Mouse (Mus musculus) heart, embryonic 13.5 days (tissue): ENCODE measurements at regions not wholly inside any gene's neighbourhood (a gene's known extent, or its start where the extent isn't known, plus 50 kb on each side); places are given as distances from the start of the nearest gene placed in this dataset.

Source experiments
- ATAC-seq: fragments of 200-750 bp; cut with Nextera tagmentation; 2 replicates; pipeline ENCODE4 v1.8.0; 2017; ENCODE audit warnings: moderate TSS enrichment; ENCODE audit not compliant: insufficient number of reproducible peaks, low FRiP score, low TSS enrichment; ENCODE audit errors: extremely low read depth
- H3K27ac ChIP-seq: fragments of 300-500 bp; sonication (generic); replicated peaks from 2 replicates; pipeline ENCODE4 v1.5.1; 2015; ENCODE audit warnings: moderate library complexity, mild to moderate bottlenecking, inconsistent platforms
- H3K27me3 ChIP-seq: fragments of 300-500 bp; sonication (generic); replicated peaks from 2 replicates; pipeline ENCODE4 v1.6.1; 2015; ENCODE audit warnings: mild to moderate bottlenecking, inconsistent platforms
- H3K36me3 ChIP-seq: fragments of 300-500 bp; sonication (generic); 2 replicates; pipeline ENCODE4 v1.6.1; 2015; ENCODE audit warnings: mild to moderate bottlenecking, inconsistent platforms
- H3K4me1 ChIP-seq: fragments of 300-500 bp; sonication (generic); 2 replicates; pipeline ENCODE4 v1.6.1; 2015; ENCODE audit warnings: inconsistent platforms
- H3K4me2 ChIP-seq: fragments of 300-500 bp; sonication (generic); 2 replicates; pipeline ENCODE4 v1.6.1; 2015; ENCODE audit warnings: inconsistent platforms, mild to moderate bottlenecking, moderate library complexity
- H3K4me3 ChIP-seq: fragments of 300-500 bp; sonication (generic); 2 replicates; pipeline ENCODE4 v1.5.1; 2015; ENCODE audit warnings: moderate library complexity, mild to moderate bottlenecking, inconsistent platforms
- H3K9ac ChIP-seq: fragments of 300-500 bp; sonication (generic); 2 replicates; pipeline ENCODE4 v1.6.1; 2015; ENCODE audit warnings: inconsistent platforms, mild to moderate bottlenecking, moderate library complexity
- H3K9me3 ChIP-seq: fragments of 300-500 bp; sonication (generic); 2 replicates; pipeline ENCODE4 v1.6.1; 2016; ENCODE audit warnings: inconsistent platforms
- WGBS: fragments of 180-500 bp; shearing (Covaris S2); methylation state at CpG from one replicate; pipeline ENCODE4 v1.1.7; 2015; ENCODE audit warnings: mixed read lengths; 5-methylcytosine and 5-hydroxymethylcytosine counted together

- ATAC-seq = no peak
Measured at GRCm38 (mm10) chr10:37694041-37694690, 555.4 kb upstream of the Marcks start.

GRCm38 (mm10) chr10:37692851-37693250 is 554.1 kb upstream of the Marcks start:
- Histone ChIP-seq H3K27me3 (no peaks in the 10 kb centered on the region), H3K27ac (no peak overlapping the region), H3K36me3 (no peaks in the 10 kb centered on the region), H3K4me3 (no peak overlapping the region), H3K9ac (no peak overlapping the region), H3K9me3 (no peaks in the 10 kb centered on the region), H3K4me1 (no peaks in the 10 kb centered on the region), H3K4me2 (no peak overlapping the region)
- ATAC-seq = no peak

More at GRCm38 (mm10) chr10:37694041-37694690, 555.4 kb upstream of the Marcks start:
- H3K36me3 ChIP-seq = no peaks in the 10 kb centered on the region
- H3K4me3 ChIP-seq = no peak overlapping the region
- no peak overlapping the region for H3K9ac ChIP-seq
- no peaks in the 10 kb centered on the region for H3K4me1 ChIP-seq
- H3K27me3 ChIP-seq = no peaks in the 10 kb centered on the region
- WGBS = 70% methylated on average over 7 of the region's 7 CpGs
- no peaks in the 10 kb centered on the region for H3K9me3 ChIP-seq
- H3K27ac ChIP-seq = no peak overlapping the region
- no peak overlapping the region for H3K4me2 ChIP-seq

- Histone ChIP-seq H3K9ac (no peak overlapping the region), H3K27me3 (no peaks in the 10 kb centered on the region), H3K27ac (no peak overlapping the region), H3K4me3 (no peak overlapping the region), H3K36me3 (no peaks in the 10 kb centered on the region), H3K4me2 (no peak overlapping the region), H3K9me3 (no peaks in the 10 kb centered on the region), H3K4me1 (no peaks in the 10 kb centered on the region)
- WGBS = 67% methylated on average over 2 of the region's 2 CpGs
- ATAC-seq = no peak
Measured at GRCm38 (mm10) chr10:37691939-37692338, 553.2 kb upstream of the Marcks start.

GRCm38 (mm10) chr10:37683101-37683500 is 544.4 kb upstream of the Marcks start:
- H3K27me3 ChIP-seq = no peaks in the 10 kb centered on the region
- H3K9me3 ChIP-seq = no peaks in the 10 kb centered on the region
- ATAC-seq = no peak
- H3K4me2 ChIP-seq = no peak overlapping the region
- H3K4me3 ChIP-seq = no peak overlapping the region
- no peaks in the 10 kb centered on the region for H3K36me3 ChIP-seq
- H3K9ac ChIP-seq = no peak overlapping the region
- no peak overlapping the region for H3K27ac ChIP-seq
- H3K4me1 ChIP-seq = no peaks in the 10 kb centered on the region

- Histone ChIP-seq H3K36me3 (no peaks in the 10 kb centered on the region), H3K27ac (no peak overlapping the region), H3K4me1 (no peaks in the 10 kb centered on the region), H3K4me2 (no peak overlapping the region), H3K9me3 (no peaks in the 10 kb centered on the region), H3K4me3 (no peak overlapping the region), H3K27me3 (no peaks in the 10 kb centered on the region), H3K9ac (no peak overlapping the region)
- no peak for ATAC-seq
Measured at GRCm38 (mm10) chr10:37680601-37681000, 541.9 kb upstream of the Marcks start.

GRCm38 (mm10) chr10:37677826-37678225 is 539.1 kb upstream of the Marcks start:
- no peak overlapping the region for H3K4me3 ChIP-seq
- H3K27me3 ChIP-seq = no peaks in the 10 kb centered on the region
- H3K9ac ChIP-seq = no peak overlapping the region
- no peak overlapping the region for H3K27ac ChIP-seq
- H3K4me2 ChIP-seq = no peak overlapping the region
- 77% methylated on average over 1 of the region's 1 CpGs for WGBS
- ATAC-seq = no peak
- no peaks in the 10 kb centered on the region for H3K9me3 ChIP-seq
- no peaks in the 10 kb centered on the region for H3K4me1 ChIP-seq
- no peaks in the 10 kb centered on the region for H3K36me3 ChIP-seq

- WGBS = 59% methylated on average over 2 of the region's 2 CpGs
- no peaks in the 10 kb centered on the region for H3K36me3 ChIP-seq
- ATAC-seq = no peak
- no peak overlapping the region for H3K4me2 ChIP-seq
- H3K27ac ChIP-seq = no peak overlapping the region
- no peaks in the 10 kb centered on the region for H3K4me1 ChIP-seq
- no peaks in the 10 kb centered on the region for H3K27me3 ChIP-seq
- H3K4me3 ChIP-seq = no peak overlapping the region
- no peaks in the 10 kb centered on the region for H3K9me3 ChIP-seq
- H3K9ac ChIP-seq = no peak overlapping the region
Measured at GRCm38 (mm10) chr10:37668827-37669226, 530.1 kb upstream of the Marcks start.

- WGBS = 57% methylated on average over 7 of the region's 7 CpGs
- no peak overlapping the region for H3K4me2 ChIP-seq
- H3K9ac ChIP-seq = no peak overlapping the region
- no peaks in the 10 kb centered on the region for H3K4me1 ChIP-seq
- ATAC-seq = no peak
- no peak overlapping the region for H3K27ac ChIP-seq
- H3K9me3 ChIP-seq = no peaks in the 10 kb centered on the region
- no peak overlapping the region for H3K4me3 ChIP-seq
- no peaks in the 10 kb centered on the region for H3K27me3 ChIP-seq
- H3K36me3 ChIP-seq = no peaks in the 10 kb centered on the region
Measured at GRCm38 (mm10) chr10:37667031-37667745, 528.5 kb upstream of the Marcks start.

- no peak overlapping the region for H3K9ac ChIP-seq
- H3K4me3 ChIP-seq = no peak overlapping the region
- H3K4me1 ChIP-seq = no peaks in the 10 kb centered on the region
- no peak for ATAC-seq
- no peaks in the 10 kb centered on the region for H3K9me3 ChIP-seq
- WGBS = 83% methylated on average over 2 of the region's 2 CpGs
- no peaks in the 10 kb centered on the region for H3K36me3 ChIP-seq
- no peaks in the 10 kb centered on the region for H3K27me3 ChIP-seq
- H3K27ac ChIP-seq = no peak overlapping the region
- H3K4me2 ChIP-seq = no peak overlapping the region
Measured at GRCm38 (mm10) chr10:37666535-37666934, 527.8 kb upstream of the Marcks start.

GRCm38 (mm10) chr10:37637001-37637562 is 498.4 kb upstream of the Marcks start:
- Histone ChIP-seq H3K9me3 (no peaks in the 10 kb centered on the region), H3K4me3 (no peak overlapping the region), H3K9ac (no peak overlapping the region), H3K27ac (no peak overlapping the region), H3K36me3 (no peaks in the 10 kb centered on the region), H3K4me2 (no peak overlapping the region), H3K4me1 (peaks cover 8% of the 10 kb centered on the region; the same call in 1 of the 2 replicates), H3K27me3 (peaks cover 13% of the 10 kb centered on the region; the same call in 1 of the 2 replicates)
- no peak for ATAC-seq
- 51% methylated on average over 7 of the region's 7 CpGs for WGBS

GRCm38 (mm10) chr10:37636421-37636820 is 497.7 kb upstream of the Marcks start:
- Histone ChIP-seq H3K9ac (no peak overlapping the region), H3K36me3 (no peaks in the 10 kb centered on the region), H3K4me2 (no peak overlapping the region), H3K27ac (no peak overlapping the region), H3K9me3 (no peaks in the 10 kb centered on the region), H3K27me3 (peaks cover 13% of the 10 kb centered on the region; the same call in 1 of the 2 replicates), H3K4me3 (no peak overlapping the region), H3K4me1 (peaks cover 8% of the 10 kb centered on the region; the same call in 1 of the 2 replicates)
- ATAC-seq = no peak
- 74% methylated on average over 4 of the region's 4 CpGs for WGBS

- ATAC-seq = peak; percentile 69; the same call in 1 of the 2 replicates
- Histone ChIP-seq H3K36me3 (no peaks in the 10 kb centered on the region), H3K4me1 (no peaks in the 10 kb centered on the region), H3K27ac (no peak overlapping the region), H3K9ac (no peak overlapping the region), H3K4me3 (no peak overlapping the region), H3K27me3 (peaks cover 48% of the 10 kb centered on the region), H3K4me2 (no peak overlapping the region), H3K9me3 (0 out of 2 replicates have a peak, but pooled peaks cover 4% of the 10 kb centered on the region)
- 78% methylated on average over 1 of the region's 1 CpGs for WGBS
Measured at GRCm38 (mm10) chr10:37630403-37630802, 491.7 kb upstream of the Marcks start.
